Mouse (Mus musculus): ENCODE results near the gene Gpalpp1. TPM values are rescaled to one million over a fixed set of nuclear protein-coding genes. Genes with fewer than 3 reads are reported as not detected.

The Gpalpp1 gene
- polyA plus RNA-seq, 1 experiment from 2014 or later, result 10.0 TPM

- Histone ChIP-seq H3K4me3 (replicated peaks) (no peak overlapping the region), H3K27me3 (replicated peaks) (no peaks in the 10 kb centered on the region), H3K4me2 (no peak overlapping the region), H3K9ac (no peak overlapping the region), H3K9me3 (no peaks in the 10 kb centered on the region), H3K27ac (no peak overlapping the region), H3K4me1 (no peaks in the 10 kb centered on the region), H3K36me3 (no peaks in the 10 kb centered on the region)
- ATAC-seq (ENCODE audit: insufficient read depth, low FRiP score, low read depth), result no peak
- WGBS, result 68% methylated on average over 11 of the region's 11 CpGs
Observed at GRCm38 (mm10) chr14:76053726-76054125, 56.8 kb downstream of the Gpalpp1 start.

GRCm38 (mm10) chr14:76051966-76052365, 58.6 kb downstream of the Gpalpp1 start:
- no peak overlapping the region for H3K9ac ChIP-seq
- H3K4me2 ChIP-seq, result no peak overlapping the region
- H3K4me1 ChIP-seq, result no peaks in the 10 kb centered on the region
- no peak overlapping the region for H3K4me3 ChIP-seq (replicated peaks)
- H3K36me3 ChIP-seq, result no peaks in the 10 kb centered on the region
- 71% methylated on average over 7 of the region's 7 CpGs for WGBS
- no peak overlapping the region for H3K27ac ChIP-seq
- H3K9me3 ChIP-seq, result no peaks in the 10 kb centered on the region
- no peaks in the 10 kb centered on the region for H3K27me3 ChIP-seq (replicated peaks)
- no peak for ATAC-seq (ENCODE audit: insufficient read depth, low FRiP score, low read depth)

- Histone ChIP-seq H3K4me1 (no peaks in the 10 kb centered on the region), H3K9ac (no peak overlapping the region), H3K9me3 (no peaks in the 10 kb centered on the region), H3K27me3 (replicated peaks) (no peaks in the 10 kb centered on the region), H3K4me3 (replicated peaks) (no peak overlapping the region), H3K27ac (no peak overlapping the region), H3K36me3 (no peaks in the 10 kb centered on the region), H3K4me2 (no peak overlapping the region)
- no peak for ATAC-seq (ENCODE audit: insufficient read depth, low FRiP score, low read depth)
- 49% methylated on average over 1 of the region's 1 CpGs for WGBS
Observed at GRCm38 (mm10) chr14:76045767-76046166, 64.8 kb downstream of the Gpalpp1 start.

GRCm38 (mm10) chr14:76044164-76044557, 66.4 kb downstream of the Gpalpp1 start:
- no peaks in the 10 kb centered on the region for H3K9me3 ChIP-seq
- no peak overlapping the region for H3K9ac ChIP-seq
- H3K27ac ChIP-seq, result no peak overlapping the region
- no peaks in the 10 kb centered on the region for H3K4me1 ChIP-seq
- no peak for ATAC-seq (ENCODE audit: insufficient read depth, low FRiP score, low read depth)
- H3K27me3 ChIP-seq (replicated peaks), result no peaks in the 10 kb centered on the region
- WGBS, result 69% methylated on average over 3 of the region's 3 CpGs
- H3K4me2 ChIP-seq, result no peak overlapping the region
- no peaks in the 10 kb centered on the region for H3K36me3 ChIP-seq
- H3K4me3 ChIP-seq (replicated peaks), result no peak overlapping the region

- no peaks in the 10 kb centered on the region for H3K36me3 ChIP-seq
- no peak overlapping the region for H3K4me2 ChIP-seq
- H3K9ac ChIP-seq, result no peak overlapping the region
- no peaks in the 10 kb centered on the region for H3K27me3 ChIP-seq (replicated peaks)
- no peak overlapping the region for H3K27ac ChIP-seq
- no peak for ATAC-seq (ENCODE audit: insufficient read depth, low FRiP score, low read depth)
- no peaks in the 10 kb centered on the region for H3K4me1 ChIP-seq
- no peak overlapping the region for H3K4me3 ChIP-seq (replicated peaks)
- no peaks in the 10 kb centered on the region for H3K9me3 ChIP-seq
- WGBS, result 72% methylated on average over 14 of the region's 14 CpGs
Observed at GRCm38 (mm10) chr14:76043251-76044163, 67.1 kb downstream of the Gpalpp1 start.

Other genes with a start within 250 kb of the Gpalpp1 start
- 0.27 and 0.40 TPM in 2 replicates for gene Kctd4, start 155.8 kb downstream of the Gpalpp1 start, polyA plus RNA-seq (2015; fragmentation: Nextera tagmentation; extraction: Ambion mirVana)
- gene Gtf2f2, start 99.9 kb downstream of the Gpalpp1 start, polyA plus RNA-seq (2015; fragmentation: Nextera tagmentation; extraction: Ambion mirVana), result 32.5 and 33.8 TPM in 2 replicates
- gene Nufip1, start 131 bp upstream of the Gpalpp1 start, polyA plus RNA-seq (2015; fragmentation: Nextera tagmentation; extraction: Ambion mirVana), result 13.9 and 14.7 TPM in 2 replicates

Measured in stomach, embryonic 15.5 days (tissue).